Mouse (Mus musculus) effector memory CD4-positive, alpha-beta T cell, adult 5 months (primary cell): ENCODE measurements around the gene Tmcc1. TPM values are rescaled to one million over a fixed set of nuclear protein-coding genes. Genes with fewer than 3 reads are reported as not detected.

ENCODE experiments used
- polyA plus RNA-seq: library from polyadenylated mRNA; unstranded; fragments of 100-300 nt; shearing (Covaris generic); gene quantifications from one replicate; pipeline ENCODE4 v1.2.1, GENCODE M21; 2017

Gene Tmcc1
- polyA plus RNA-seq = 13.6 TPM

DNA sequence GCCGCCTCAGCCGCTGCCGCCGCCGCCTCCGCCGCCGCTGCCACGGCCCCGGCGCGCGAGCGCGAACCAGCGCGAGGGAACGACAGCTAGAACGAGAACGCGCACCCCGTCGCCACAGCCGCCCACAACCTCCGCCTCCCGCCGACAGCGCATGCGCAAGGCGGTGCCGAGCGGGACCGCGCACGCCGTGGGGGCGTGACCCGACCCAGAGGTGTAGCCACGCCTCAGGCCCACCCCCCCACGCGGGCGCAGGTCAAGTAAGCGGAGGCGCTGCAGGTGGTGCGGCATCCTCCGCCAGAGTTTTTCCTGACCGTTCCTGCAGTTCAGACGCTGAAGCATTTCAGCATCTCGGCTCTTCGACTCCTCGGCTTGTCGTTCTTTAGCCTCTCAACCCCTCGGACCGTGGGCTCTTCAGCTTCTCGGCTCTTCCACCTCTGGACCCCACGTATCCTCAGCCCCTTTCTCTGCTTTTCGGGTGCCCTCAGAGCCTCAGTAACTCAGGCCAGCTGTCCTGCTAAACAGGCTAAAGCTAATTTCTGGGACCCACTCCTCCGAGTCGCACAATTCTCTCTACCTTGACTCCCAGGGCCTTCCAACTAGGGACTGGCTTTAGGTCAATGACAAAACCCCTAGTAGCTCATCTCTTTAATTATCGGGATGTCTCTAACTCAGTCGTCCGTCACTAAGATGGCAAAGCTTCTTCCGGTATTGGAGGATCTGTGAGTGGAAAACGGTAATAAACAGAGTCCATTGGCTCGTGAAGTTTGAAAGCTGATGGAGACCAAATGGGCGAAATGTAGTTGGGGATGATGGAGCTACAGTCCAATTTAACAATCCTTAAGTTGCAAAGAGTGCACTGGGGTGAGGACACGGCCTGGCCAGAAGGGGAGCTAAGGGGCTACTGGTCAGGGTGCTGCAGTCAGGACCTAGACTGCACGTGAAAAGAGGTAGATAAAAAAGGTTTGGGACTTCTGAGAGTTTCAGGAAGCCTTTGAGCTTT is at the start of gene Tmcc1:
TSS of gene Tmcc1 (minus strand) at position 93 of the 1,000 bp plus-strand sequence.

DNA sequence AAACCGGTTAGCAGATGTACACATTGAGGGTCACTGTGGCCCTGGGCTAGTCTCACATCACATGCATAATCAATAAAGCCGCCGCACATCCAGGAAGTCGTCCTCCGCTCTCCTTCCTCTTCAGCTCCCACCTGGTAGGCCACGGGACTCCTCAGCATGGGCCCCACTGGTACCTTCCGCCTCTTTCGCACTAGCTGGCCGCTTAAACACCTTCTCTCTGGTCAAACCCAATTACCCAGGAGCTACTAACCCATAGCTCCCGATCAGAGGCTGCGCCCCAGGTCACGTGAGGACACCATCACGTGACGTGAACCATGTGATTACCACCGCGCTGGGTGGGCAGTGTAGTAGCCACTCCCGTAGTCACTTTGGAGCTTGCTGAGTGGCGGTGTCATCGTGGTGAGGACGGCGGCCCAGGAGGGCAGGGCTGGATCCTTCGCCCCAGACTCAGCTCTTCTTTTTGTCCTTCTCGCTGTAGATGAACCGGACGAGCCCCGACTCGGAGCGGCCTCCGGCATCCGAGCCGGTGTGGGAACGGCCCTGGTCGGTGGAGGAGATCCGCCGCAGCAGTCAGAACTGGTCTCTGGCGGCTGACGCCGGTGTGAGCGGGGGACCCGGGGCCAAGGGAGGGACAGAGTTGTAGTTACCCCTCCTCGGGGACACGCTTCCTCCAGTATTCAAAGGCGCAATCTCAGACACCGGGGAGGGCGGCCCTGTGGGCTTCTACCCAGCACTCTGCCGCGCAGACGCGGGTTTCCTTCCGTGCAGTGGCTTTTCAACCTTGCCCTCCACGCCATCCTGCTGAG is 14.6 kb upstream of the Tmcc1 start, which contains the start of gene Washc2:
TSS of gene Washc2 (plus strand) at position 310 of the 806 bp plus-strand sequence.

GRCm38 (mm10) chr6:115994877-115995520 is 198.3 kb downstream of the Tmcc1 start, which contains the start of gene Plxnd1:
TSS of gene Plxnd1 (minus strand) at chr6:115995005.

Other genes with a start within 250 kb of the Tmcc1 start
- not detected for gene H1foo, start 248.5 kb downstream of the Tmcc1 start, polyA plus RNA-seq
- gene Plxnd1, start 198.5 kb downstream of the Tmcc1 start, polyA plus RNA-seq = 1.9 TPM
- gene Washc2, start 14.6 kb upstream of the Tmcc1 start, polyA plus RNA-seq = 57.9 TPM
- 5.7 TPM for gene Zfand4, start 70.7 kb upstream of the Tmcc1 start, polyA plus RNA-seq
- gene March8, start 144.5 kb upstream of the Tmcc1 start, polyA plus RNA-seq = 1.8 TPM